Mouse (Mus musculus): ENCODE data around the gene Olfr874.
"Not testable (repeated sequence)": the region's sequence is repeated elsewhere in the genome, so short reads cannot be mapped to it uniquely, and the experiment has no call there.

- not testable (repeated sequence) for TF ChIP-seq CTCF (IDR thresholded peaks at IDR 0.05; ENCODE audit: control insufficient read depth, insufficient read depth, insufficient replicate concordance, low read depth, low read length); POLR2A (IDR thresholded peaks at IDR 0.05; ENCODE audit: control insufficient read depth, low read depth, low read length)
Measured at GRCm38 (mm10) chr9:37783394-37784387, 38.8 kb downstream of the Olfr874 start.

All from testis, adult 2 months (tissue).